9 mouse cellular contexts compared by ENCODE assay signal in genomic region chr5:16937840-16938239, GRCm38 (mm10).
A peak's percentile ranks its signal among the peaks of the same experiment; 100 is the strongest.
DNase-seq lines count a peak whose midpoint lies in the region; ATAC-seq and TF ChIP-seq lines count a peak whose summit lies in the region.
"Had no signal": no experiment of that assay in that cellular context is flagged by ENCODE, and none has a peak within 500 bp of the region (broad histone marks: within the 10 kb centered on the region; RNA-seq: fewer than 3 reads in every experiment).

No protein-coding gene starts in this region.

- DNase-seq in cerebellum, postnatal 10 days = peak; percentile 63 to 74
- no peak for DNase-seq in cerebellum, adult 2 months
- DNase-seq in neural tube, embryonic 10.5 days (ENCODE audit: extremely low spot score, low spot score) = peak; percentile 19
- DNase-seq in embryonic facial prominence, embryonic 14.5 days (ENCODE audit: low spot score) = peak; percentile 74
- peak; percentile 5 to 43 for DNase-seq in layer of hippocampus, adult 2 months (ENCODE audit: low spot score in 2 of 2)
- no peak for DNase-seq in thymus, adult 18-20 months

- no peak overlapping the region for H3K4me3 ChIP-seq in cerebellum, adult 2 months (replicated peaks; ENCODE audit: insufficient read depth, low read depth, low read length)
- no peak overlapping the region for H3K4me3 ChIP-seq in neural tube, embryonic 15.5 days (replicated peaks)
- no peak overlapping the region for H3K4me3 ChIP-seq in embryonic facial prominence, embryonic 14.5 days (ENCODE audit: low read depth, low read length)
- H3K4me3 ChIP-seq in layer of hippocampus, adult 2 months = no peak overlapping the region
- no peak overlapping the region for H3K4me3 ChIP-seq in midbrain, embryonic 15.5 days
- H3K4me3 ChIP-seq: neural tube, embryonic 13.5 days had no signal

- no peak overlapping the region for H3K9ac ChIP-seq in neural tube, embryonic 15.5 days (replicated peaks)
- H3K9ac ChIP-seq in embryonic facial prominence, embryonic 14.5 days (ENCODE audit: low read depth, low read length) = no peak overlapping the region
- H3K9ac ChIP-seq in midbrain, embryonic 15.5 days = no peak overlapping the region
- H3K9ac ChIP-seq: neural tube, embryonic 13.5 days had no signal

- H3K27ac ChIP-seq in cerebellum, adult 2 months (ENCODE audit: insufficient read depth, low read length) = no peak overlapping the region
- no peak overlapping the region for H3K27ac ChIP-seq in neural tube, embryonic 15.5 days (replicated peaks)
- no peak overlapping the region for H3K27ac ChIP-seq in embryonic facial prominence, embryonic 14.5 days (replicated peaks; ENCODE audit: low read depth, low read length)
- H3K27ac ChIP-seq in layer of hippocampus, adult 2 months = no peak overlapping the region
- no peak overlapping the region for H3K27ac ChIP-seq in midbrain, embryonic 15.5 days
- H3K27ac ChIP-seq: neural tube, embryonic 13.5 days had no signal

- WGBS in cerebellum, adult 2 months = 52% methylated on average over 1 of the region's 1 CpGs
- WGBS in neural tube, embryonic 15.5 days = 81% methylated on average over 1 of the region's 1 CpGs
- 52% methylated on average over 1 of the region's 1 CpGs for WGBS in embryonic facial prominence, embryonic 14.5 days
- 57% methylated on average over 1 of the region's 1 CpGs for WGBS in midbrain, embryonic 15.5 days

- no peak for ATAC-seq in neural tube, embryonic 15.5 days (ENCODE audit: low FRiP score)
- no peak for ATAC-seq in embryonic facial prominence, embryonic 14.5 days (ENCODE audit: low read depth)
- peak; percentile 81; the same call in 1 of the 2 replicates for ATAC-seq in midbrain, embryonic 15.5 days (replicated peaks)

- no peak for TF ChIP-seq CTCF in cerebellum, adult 2 months (IDR thresholded peaks at IDR 0.05; ENCODE audit: borderline replicate concordance, insufficient read depth, low read depth, low read length)
- peak; percentile 97 for TF ChIP-seq CTCF in layer of hippocampus, adult 2 months (conservative IDR thresholded peaks at IDR 0.05)

- H3K27me3 ChIP-seq in cerebellum, adult 2 months (ENCODE audit: control insufficient read depth, insufficient read depth, low read length) = no peaks in the 10 kb centered on the region
- H3K27me3 ChIP-seq in neural tube, embryonic 15.5 days (replicated peaks) = no peaks in the 10 kb centered on the region
- H3K27me3 ChIP-seq in embryonic facial prominence, embryonic 14.5 days (replicated peaks; ENCODE audit: control insufficient read depth, insufficient read depth, low read length) = no peaks in the 10 kb centered on the region
- H3K27me3 ChIP-seq in midbrain, embryonic 15.5 days (replicated peaks) = no peaks in the 10 kb centered on the region
- H3K27me3 ChIP-seq: neural tube, embryonic 13.5 days had no signal

- no peak overlapping the region for H3K4me2 ChIP-seq in neural tube, embryonic 15.5 days
- no peak overlapping the region for H3K4me2 ChIP-seq in embryonic facial prominence, embryonic 14.5 days (ENCODE audit: low read depth, low read length)
- H3K4me2 ChIP-seq in midbrain, embryonic 15.5 days = no peak overlapping the region
- H3K4me2 ChIP-seq: neural tube, embryonic 13.5 days had no signal

- H3K4me1 ChIP-seq in cerebellum, adult 2 months (ENCODE audit: control insufficient read depth, insufficient read depth, low read length) = no peaks in the 10 kb centered on the region
- H3K4me1 ChIP-seq in neural tube, embryonic 15.5 days = no peaks in the 10 kb centered on the region
- H3K4me1 ChIP-seq in embryonic facial prominence, embryonic 14.5 days (ENCODE audit: control insufficient read depth, insufficient read depth, low read length) = no peaks in the 10 kb centered on the region
- no peaks in the 10 kb centered on the region for H3K4me1 ChIP-seq in midbrain, embryonic 15.5 days
- H3K4me1 ChIP-seq: neural tube, embryonic 13.5 days had no signal

- TF ChIP-seq POLR2A in cerebellum, adult 2 months (IDR thresholded peaks at IDR 0.05; ENCODE audit: borderline replicate concordance, insufficient read depth, low read length) = no peak

- no peaks in the 10 kb centered on the region for H3K36me3 ChIP-seq in neural tube, embryonic 15.5 days
- no peaks in the 10 kb centered on the region for H3K36me3 ChIP-seq in embryonic facial prominence, embryonic 14.5 days (ENCODE audit: control insufficient read depth, insufficient read depth, low read length)
- H3K36me3 ChIP-seq in midbrain, embryonic 15.5 days (replicated peaks) = no peaks in the 10 kb centered on the region
- H3K36me3 ChIP-seq: neural tube, embryonic 13.5 days had no signal

- H3K9me3 ChIP-seq in neural tube, embryonic 15.5 days (replicated peaks) = no peaks in the 10 kb centered on the region
- no peaks in the 10 kb centered on the region for H3K9me3 ChIP-seq in embryonic facial prominence, embryonic 14.5 days (ENCODE audit: control insufficient read depth, low read length)
- no peaks in the 10 kb centered on the region for H3K9me3 ChIP-seq in midbrain, embryonic 15.5 days
- H3K9me3 ChIP-seq: neural tube, embryonic 13.5 days had no signal

Comparison
In these comparisons a context has a peak if more than half of its experiments do, and no peak if none do; other contexts are left out.
1. DNase-seq: peak in cerebellum, postnatal 10 days (2 of 2), neural tube, embryonic 10.5 days (single experiment), embryonic facial prominence, embryonic 14.5 days (single experiment) and layer of hippocampus, adult 2 months (2 of 2); none in cerebellum, adult 2 months (0 of 2) and thymus, adult 18-20 months (0 of 2).